Mouse (Mus musculus): Measurements from ENCODE around the gene Gm13199. TPM values are rescaled to one million over a fixed set of nuclear protein-coding genes. Genes with fewer than 3 reads are reported as not detected.

Gene Gm13199
- polyA plus RNA-seq (2012; rRNA removed) = 1.3 and 1.5 TPM in 2 replicates

GRCm38 (mm10) chr2:5862834-5863233 is at the start of gene Gm13199:
Gm13199 (minus strand) TSS chr2:5862934.
- no peak for DNase-seq
- no peaks in the 10 kb centered on the region for H3K4me1 ChIP-seq (ENCODE audit: control insufficient read depth, insufficient read depth, low read length)
- H3K4me3 ChIP-seq (replicated peaks; ENCODE audit: extremely low read depth, low read depth, low read length) = no peak within 1 kb of the TSS
- 92% methylated on average over 3 of the region's 3 CpGs for WGBS
- TF ChIP-seq POLR2A (IDR thresholded peaks at IDR 0.05; ENCODE audit: borderline replicate concordance, extremely low read depth, low read depth, low read length) = no peak
- no peak for TF ChIP-seq CTCF (IDR thresholded peaks at IDR 0.05; ENCODE audit: insufficient read depth, low read length)

- no peak overlapping the region for H3K4me3 ChIP-seq (replicated peaks; ENCODE audit: extremely low read depth, low read depth, low read length)
- DNase-seq = no peak
- 68% methylated on average over 16 of the region's 16 CpGs for WGBS
These were observed 48.7 kb upstream of the Gm13199 start for GRCm38 (mm10) chr2:5911282-5911965.

DNA sequence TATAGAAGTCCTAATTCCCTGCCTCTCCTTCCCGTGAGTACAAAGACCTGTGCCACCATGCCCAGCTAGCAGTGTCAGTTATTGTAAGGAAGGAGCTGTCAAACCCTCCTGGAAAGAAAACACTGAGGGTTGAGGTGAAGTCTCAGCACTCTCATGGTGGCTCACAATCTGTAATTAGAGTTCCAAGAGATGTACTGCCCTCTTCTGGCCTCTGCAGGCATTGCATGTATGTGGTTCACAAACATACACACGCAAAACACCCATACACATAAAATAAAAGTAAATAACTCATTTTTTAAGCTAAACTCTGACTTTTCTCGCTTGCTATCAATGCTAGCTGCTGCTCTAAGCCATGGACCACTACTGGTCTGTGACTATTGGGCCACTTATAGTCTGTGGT is 43.9 kb upstream of the Gm13199 start:
- H3K4me3 ChIP-seq (replicated peaks; ENCODE audit: extremely low read depth, low read depth, low read length) = no peak overlapping the region
- no peaks in the 10 kb centered on the region for H3K4me1 ChIP-seq (ENCODE audit: control insufficient read depth, insufficient read depth, low read length)
- WGBS = 56% methylated on average over 3 of the region's 3 CpGs
- TF ChIP-seq CTCF (IDR thresholded peaks at IDR 0.05; ENCODE audit: insufficient read depth, low read length) = no peak
- no peak for TF ChIP-seq POLR2A (IDR thresholded peaks at IDR 0.05; ENCODE audit: borderline replicate concordance, extremely low read depth, low read depth, low read length)
- DNase-seq = peak; percentile 17

More at GRCm38 (mm10) chr2:5911282-5911965, 48.7 kb upstream of the Gm13199 start:
- no peak for TF ChIP-seq CTCF (IDR thresholded peaks at IDR 0.05; ENCODE audit: insufficient read depth, low read length)
- TF ChIP-seq POLR2A (IDR thresholded peaks at IDR 0.05; ENCODE audit: borderline replicate concordance, extremely low read depth, low read depth, low read length) = no peak
- H3K4me1 ChIP-seq (ENCODE audit: control insufficient read depth, insufficient read depth, low read length) = no peaks in the 10 kb centered on the region

DNA sequence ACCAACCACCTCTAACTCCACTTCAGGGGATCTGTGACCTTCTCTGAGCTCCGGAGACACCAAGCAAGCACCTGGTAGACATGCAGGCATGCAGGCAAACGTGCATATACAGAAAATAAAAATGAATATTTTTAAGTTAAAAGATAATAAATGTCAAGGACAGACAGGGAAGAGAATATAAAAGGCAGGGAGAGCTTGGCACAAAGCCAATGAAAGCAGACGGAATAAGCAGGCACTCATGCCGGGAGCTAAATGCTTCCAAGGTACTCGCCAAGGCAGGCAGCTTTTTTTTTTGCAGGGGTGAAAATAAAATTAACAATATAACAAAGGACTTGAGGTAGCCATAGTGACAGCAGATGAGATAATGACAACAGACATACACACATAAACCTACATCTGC is 43.4 kb upstream of the Gm13199 start:
- WGBS = 35% methylated on average over 5 of the region's 5 CpGs
- no peak overlapping the region for H3K4me3 ChIP-seq (replicated peaks; ENCODE audit: extremely low read depth, low read depth, low read length)
- TF ChIP-seq POLR2A (IDR thresholded peaks at IDR 0.05; ENCODE audit: borderline replicate concordance, extremely low read depth, low read depth, low read length) (no peak), CTCF (IDR thresholded peaks at IDR 0.05; ENCODE audit: insufficient read depth, low read length) (no peak)
- no peaks in the 10 kb centered on the region for H3K4me1 ChIP-seq (ENCODE audit: control insufficient read depth, insufficient read depth, low read length)
- DNase-seq = no peak

- Histone ChIP-seq H3K4me1 (ENCODE audit: control insufficient read depth, insufficient read depth, low read length) (no peaks in the 10 kb centered on the region), H3K4me3 (replicated peaks; ENCODE audit: extremely low read depth, low read depth, low read length) (no peak overlapping the region)
- TF ChIP-seq CTCF (IDR thresholded peaks at IDR 0.05; ENCODE audit: insufficient read depth, low read length) (peak; percentile 60), POLR2A (IDR thresholded peaks at IDR 0.05; ENCODE audit: borderline replicate concordance, extremely low read depth, low read depth, low read length) (no peak)
- WGBS = 73% methylated on average over 5 of the region's 5 CpGs
- DNase-seq = no peak
These were observed 37.4 kb upstream of the Gm13199 start for GRCm38 (mm10) chr2:5900145-5900544.

DNA sequence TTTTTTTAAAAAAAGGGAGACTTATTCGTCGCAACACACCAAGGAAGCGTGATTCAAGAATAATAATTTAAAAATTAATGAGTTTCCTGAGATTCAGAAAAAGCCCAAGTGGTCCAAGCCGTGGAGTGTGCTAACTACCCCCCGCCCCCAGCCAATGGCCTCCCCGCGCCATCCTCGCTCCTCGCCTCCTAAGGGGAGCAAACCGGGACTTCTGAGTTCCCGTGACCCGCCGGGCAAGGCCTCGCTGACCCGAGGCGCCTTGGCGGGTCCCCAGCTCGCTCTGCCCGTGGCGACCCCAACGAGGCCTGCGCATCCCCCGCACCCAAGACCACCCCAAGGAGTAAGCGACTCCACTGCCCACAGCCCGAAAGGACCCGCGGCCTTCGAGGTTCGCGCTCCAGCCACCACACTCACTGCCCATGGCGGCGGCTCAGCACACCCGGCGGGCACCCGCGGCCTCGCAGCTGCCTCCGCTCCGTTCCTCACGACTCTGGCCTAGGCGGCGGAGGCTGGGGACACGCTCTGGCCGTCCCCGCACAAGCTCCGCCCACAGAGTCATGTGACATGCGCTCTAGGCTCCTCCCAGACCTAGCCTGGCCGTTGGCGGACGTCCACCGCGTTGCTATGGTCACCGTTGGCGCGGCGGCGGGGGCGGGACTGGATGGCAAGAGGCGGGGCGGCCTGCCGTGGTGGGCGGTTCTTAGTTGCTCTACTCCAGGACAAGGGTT is 32.3 kb upstream of the Gm13199 start, which contains the start of gene Sec61a2:
Gene Sec61a2, minus strand, starts transcription at position 590 of the 728 bp plus-strand sequence.
- peak; percentile 90; the same call in 1 of the 2 replicates for TF ChIP-seq POLR2A (IDR thresholded peaks at IDR 0.05; ENCODE audit: borderline replicate concordance, extremely low read depth, low read depth, low read length)
- no peak for TF ChIP-seq CTCF (IDR thresholded peaks at IDR 0.05; ENCODE audit: insufficient read depth, low read length)
- under 1% methylated on average over 62 of the region's 62 CpGs for WGBS
- peak; percentile 99 for DNase-seq
- H3K4me1 ChIP-seq (ENCODE audit: control insufficient read depth, insufficient read depth, low read length) = peaks cover 2% of the 10 kb centered on the region
- H3K4me3 ChIP-seq (replicated peaks; ENCODE audit: extremely low read depth, low read depth, low read length) = peak within 1 kb of the TSS; percentile 80

DNA sequence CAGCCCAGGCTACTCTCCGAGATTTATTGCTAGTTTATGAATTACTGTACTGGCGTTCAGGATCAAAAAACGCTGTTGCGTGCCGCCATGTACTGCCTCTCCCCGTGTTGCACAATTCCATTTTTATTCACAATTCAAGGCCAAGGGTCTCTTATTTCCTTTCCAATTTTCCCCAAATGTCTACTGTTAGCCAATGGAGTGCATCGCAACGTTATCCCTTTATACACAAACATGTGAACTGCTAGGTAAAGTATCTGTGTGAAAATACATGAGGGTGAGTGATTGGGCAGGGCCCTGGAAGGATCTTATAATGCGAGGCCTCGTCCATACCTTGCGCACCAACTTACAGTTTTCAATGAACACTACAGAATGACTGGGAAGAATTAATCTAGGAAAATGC is 31.6 kb upstream of the Gm13199 start:
- DNase-seq = peak; percentile 5
- 40% methylated on average over 11 of the region's 11 CpGs for WGBS
- TF ChIP-seq CTCF (IDR thresholded peaks at IDR 0.05; ENCODE audit: insufficient read depth, low read length) = no peak
- TF ChIP-seq POLR2A (IDR thresholded peaks at IDR 0.05; ENCODE audit: borderline replicate concordance, extremely low read depth, low read depth, low read length) = no peak
- peaks cover 2% of the 10 kb centered on the region for H3K4me1 ChIP-seq (ENCODE audit: control insufficient read depth, insufficient read depth, low read length)
- H3K4me3 ChIP-seq (replicated peaks; ENCODE audit: extremely low read depth, low read depth, low read length) = peak overlapping the region; percentile 39

DNA sequence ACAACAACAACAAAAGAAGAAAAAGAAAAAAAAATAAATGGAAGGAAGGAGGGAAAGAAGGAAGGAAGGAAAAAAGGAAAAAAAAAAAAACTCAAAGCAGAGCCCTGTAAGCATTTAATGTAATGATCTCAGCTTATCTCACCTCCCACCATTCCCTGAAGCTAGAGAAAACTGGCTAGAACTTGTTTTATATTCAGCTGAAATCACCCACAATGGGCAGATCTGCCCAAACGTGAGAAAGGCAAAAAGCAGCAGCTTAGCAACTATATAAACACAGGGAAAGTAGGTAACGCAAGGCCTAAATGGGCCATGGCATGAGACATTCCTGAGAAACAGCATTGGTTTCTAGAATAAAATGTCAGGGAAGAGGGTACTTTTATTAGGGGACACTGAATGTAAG is 26.7 kb upstream of the Gm13199 start:
- 57% methylated on average over 2 of the region's 2 CpGs for WGBS
- TF ChIP-seq POLR2A (IDR thresholded peaks at IDR 0.05; ENCODE audit: borderline replicate concordance, extremely low read depth, low read depth, low read length) = no peak
- TF ChIP-seq CTCF (IDR thresholded peaks at IDR 0.05; ENCODE audit: insufficient read depth, low read length) = no peak
- DNase-seq = no peak
- Histone ChIP-seq H3K4me1 (ENCODE audit: control insufficient read depth, insufficient read depth, low read length) (peaks cover 2% of the 10 kb centered on the region), H3K4me3 (replicated peaks; ENCODE audit: extremely low read depth, low read depth, low read length) (no peak overlapping the region)

DNA sequence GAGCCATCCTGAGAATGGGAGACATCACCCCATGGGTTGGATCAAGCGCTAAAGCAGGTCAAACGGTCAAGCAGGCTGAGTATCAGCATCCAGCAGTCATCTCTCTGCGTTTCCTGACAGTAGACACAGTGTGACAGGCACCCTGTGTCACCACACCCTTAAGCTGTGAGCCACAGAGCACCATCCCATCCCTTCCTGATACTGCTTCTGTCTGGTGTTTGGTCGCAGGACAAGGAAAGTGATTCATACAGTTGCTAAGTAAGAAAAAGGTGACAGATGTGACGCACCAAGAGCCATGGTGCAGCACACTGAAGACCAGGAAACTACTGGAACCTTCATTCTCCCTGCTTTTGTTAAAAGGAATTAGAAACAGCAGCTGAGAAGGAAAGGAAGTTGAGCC is 26.1 kb upstream of the Gm13199 start:
- Histone ChIP-seq H3K4me3 (replicated peaks; ENCODE audit: extremely low read depth, low read depth, low read length) (no peak overlapping the region), H3K4me1 (ENCODE audit: control insufficient read depth, insufficient read depth, low read length) (no peaks in the 10 kb centered on the region)
- 79% methylated on average over 5 of the region's 5 CpGs for WGBS
- no peak for DNase-seq
- TF ChIP-seq CTCF (IDR thresholded peaks at IDR 0.05; ENCODE audit: insufficient read depth, low read length) (no peak), POLR2A (IDR thresholded peaks at IDR 0.05; ENCODE audit: borderline replicate concordance, extremely low read depth, low read depth, low read length) (no peak)

Data from lung, adult 2 months (tissue).